Mouse (Mus musculus): Measurements from ENCODE around the gene Cox10. TPM values are rescaled to one million over a fixed set of nuclear protein-coding genes. Genes with fewer than 3 reads are reported as not detected.

Cox10 gene
- polyA plus RNA-seq, 1 experiment: 32.9 TPM

DNA sequence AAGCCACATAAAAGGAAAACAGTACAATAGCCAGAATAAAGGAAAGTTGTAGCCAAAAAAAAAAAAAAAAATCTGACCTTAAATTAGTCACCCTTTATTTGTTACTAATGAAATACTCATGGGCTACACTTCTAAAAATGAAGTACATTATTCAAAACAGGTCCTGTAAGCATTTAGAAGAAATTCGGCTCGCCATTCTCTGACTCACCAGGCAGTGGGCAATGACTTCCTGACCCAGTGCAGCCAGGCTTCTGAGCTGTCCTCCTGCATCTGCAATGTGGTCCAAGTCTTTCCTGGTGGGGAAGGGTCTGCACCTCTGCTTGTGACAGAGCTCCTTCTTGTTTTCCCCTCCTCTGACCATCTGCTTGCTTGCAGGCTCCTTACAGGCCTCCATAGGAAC is 13.3 kb downstream of the Cox10 start:
- no peaks in the 10 kb centered on the region for H3K4me1 ChIP-seq (ENCODE audit: control insufficient read depth, insufficient read depth, insufficient read length, low read length)
- H3K27ac ChIP-seq (replicated peaks; ENCODE audit: low read depth, low read length): no peak overlapping the region
- H3K4me3 ChIP-seq (ENCODE audit: insufficient read depth, low read depth, low read length): no peak overlapping the region

DNA sequence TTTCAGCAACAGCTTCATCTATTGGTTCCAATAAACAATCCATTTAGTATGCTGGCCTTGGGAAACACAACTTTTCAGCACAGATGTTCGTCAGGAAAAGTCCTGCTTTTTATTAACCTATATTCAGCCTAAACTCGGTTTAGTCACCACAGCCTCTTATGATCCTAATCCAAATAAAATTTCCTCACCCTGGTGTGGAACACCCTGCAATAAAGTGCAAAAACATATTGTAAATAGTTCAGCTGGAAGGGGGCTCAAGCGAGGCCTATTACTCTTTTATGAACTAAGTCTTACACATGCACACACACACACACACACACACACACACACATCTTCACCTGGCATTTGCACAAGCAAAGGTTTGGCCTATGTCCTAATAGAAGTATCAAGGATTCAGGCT is 16.1 kb downstream of the Cox10 start:
- H3K4me1 ChIP-seq (ENCODE audit: control insufficient read depth, insufficient read depth, insufficient read length, low read length): no peaks in the 10 kb centered on the region
- H3K4me3 ChIP-seq (ENCODE audit: insufficient read depth, low read depth, low read length): no peak overlapping the region
- H3K27ac ChIP-seq (replicated peaks; ENCODE audit: low read depth, low read length): no peak overlapping the region

DNA sequence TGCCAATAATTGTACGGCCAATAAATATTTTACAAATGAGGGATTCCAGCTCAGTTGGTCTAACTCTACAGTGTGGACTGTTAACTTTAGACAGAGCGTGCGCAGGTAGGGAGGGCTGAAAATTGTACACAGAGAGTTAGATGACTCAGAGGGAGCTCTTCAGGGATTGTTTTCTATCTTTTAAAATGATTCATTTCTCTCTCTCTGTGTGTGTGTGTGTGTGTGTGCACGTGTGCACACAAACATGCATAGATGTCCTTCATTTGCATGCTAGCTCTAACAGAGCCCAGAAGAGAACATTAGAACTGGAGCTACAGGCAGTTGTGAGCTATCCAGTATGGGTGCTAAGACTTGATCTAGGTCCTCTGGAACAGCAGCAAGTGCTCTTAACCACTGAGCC is 17.0 kb downstream of the Cox10 start:
- H3K4me1 ChIP-seq (ENCODE audit: control insufficient read depth, insufficient read depth, insufficient read length, low read length): no peaks in the 10 kb centered on the region
- H3K27ac ChIP-seq (replicated peaks; ENCODE audit: low read depth, low read length): no peak overlapping the region
- no peak overlapping the region for H3K4me3 ChIP-seq (ENCODE audit: insufficient read depth, low read depth, low read length)

DNA sequence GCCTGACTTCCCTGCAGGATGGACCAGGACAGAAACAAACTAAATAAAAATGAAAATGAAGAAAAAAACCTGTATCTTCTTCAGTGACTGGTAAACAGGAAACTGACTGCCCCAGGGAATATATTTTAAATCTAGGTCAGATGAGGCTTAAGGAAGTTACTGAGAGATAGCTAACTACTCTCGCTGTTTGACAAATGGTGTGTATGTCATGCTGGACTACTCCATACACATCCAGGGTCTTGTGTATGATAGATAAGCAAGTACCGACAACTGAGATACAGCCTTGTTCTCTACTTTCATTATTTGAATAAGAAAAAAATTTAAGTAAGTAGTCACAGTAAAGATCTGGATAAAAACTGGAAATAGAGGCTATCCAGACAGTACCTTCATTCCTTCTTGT is 20.0 kb downstream of the Cox10 start:
- Histone ChIP-seq H3K27ac (replicated peaks; ENCODE audit: low read depth, low read length) (peak overlapping the region; percentile 20; the same call in 1 of the 2 replicates), H3K4me3 (ENCODE audit: insufficient read depth, low read depth, low read length) (no peak overlapping the region), H3K4me1 (ENCODE audit: control insufficient read depth, insufficient read depth, insufficient read length, low read length) (no peaks in the 10 kb centered on the region)

DNA sequence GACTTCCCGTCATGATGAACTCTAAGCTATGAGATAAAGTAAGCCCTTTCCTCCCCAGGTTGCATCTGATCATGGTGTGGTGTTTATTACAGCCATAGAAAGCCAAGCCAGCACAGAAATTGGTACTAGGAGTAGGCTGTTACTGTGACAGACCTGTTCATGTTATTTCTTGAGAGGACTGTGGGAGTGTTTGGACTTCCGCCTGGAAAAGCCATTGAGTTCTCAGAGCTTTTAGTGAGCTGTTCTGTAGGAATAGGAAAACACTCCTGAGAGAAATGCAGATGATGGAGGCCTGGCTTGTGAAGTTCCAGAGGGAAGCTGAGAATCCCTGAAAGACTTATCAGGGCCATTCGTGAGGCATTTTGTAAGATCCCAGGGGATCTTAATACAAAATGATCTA is 20.8 kb downstream of the Cox10 start:
- Histone ChIP-seq H3K4me1 (ENCODE audit: control insufficient read depth, insufficient read depth, insufficient read length, low read length) (no peaks in the 10 kb centered on the region), H3K27ac (replicated peaks; ENCODE audit: low read depth, low read length) (no peak overlapping the region), H3K4me3 (ENCODE audit: insufficient read depth, low read depth, low read length) (no peak overlapping the region)

DNA sequence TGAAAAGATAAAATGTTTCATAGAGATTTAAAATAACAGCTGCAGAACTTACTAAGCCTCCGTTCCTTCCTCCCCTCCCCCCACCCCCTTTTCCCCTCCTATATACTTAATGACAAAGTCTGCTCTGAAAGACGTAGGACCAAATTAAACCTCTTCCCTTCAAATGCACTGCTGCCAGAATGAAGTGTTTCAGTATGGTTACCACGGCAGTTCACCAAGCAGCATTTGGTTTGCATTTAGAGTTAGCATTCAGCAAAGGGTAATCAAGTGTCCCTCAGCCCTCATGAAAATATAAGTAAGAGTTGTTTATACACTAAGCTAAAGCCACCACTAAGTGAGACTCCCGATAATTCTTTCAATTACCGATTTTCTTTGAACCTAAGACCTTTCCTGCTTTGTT is 25.9 kb downstream of the Cox10 start:
- no peak overlapping the region for H3K27ac ChIP-seq (replicated peaks; ENCODE audit: low read depth, low read length)
- no peak overlapping the region for H3K4me3 ChIP-seq (ENCODE audit: insufficient read depth, low read depth, low read length)
- H3K4me1 ChIP-seq (ENCODE audit: control insufficient read depth, insufficient read depth, insufficient read length, low read length): no peaks in the 10 kb centered on the region

DNA sequence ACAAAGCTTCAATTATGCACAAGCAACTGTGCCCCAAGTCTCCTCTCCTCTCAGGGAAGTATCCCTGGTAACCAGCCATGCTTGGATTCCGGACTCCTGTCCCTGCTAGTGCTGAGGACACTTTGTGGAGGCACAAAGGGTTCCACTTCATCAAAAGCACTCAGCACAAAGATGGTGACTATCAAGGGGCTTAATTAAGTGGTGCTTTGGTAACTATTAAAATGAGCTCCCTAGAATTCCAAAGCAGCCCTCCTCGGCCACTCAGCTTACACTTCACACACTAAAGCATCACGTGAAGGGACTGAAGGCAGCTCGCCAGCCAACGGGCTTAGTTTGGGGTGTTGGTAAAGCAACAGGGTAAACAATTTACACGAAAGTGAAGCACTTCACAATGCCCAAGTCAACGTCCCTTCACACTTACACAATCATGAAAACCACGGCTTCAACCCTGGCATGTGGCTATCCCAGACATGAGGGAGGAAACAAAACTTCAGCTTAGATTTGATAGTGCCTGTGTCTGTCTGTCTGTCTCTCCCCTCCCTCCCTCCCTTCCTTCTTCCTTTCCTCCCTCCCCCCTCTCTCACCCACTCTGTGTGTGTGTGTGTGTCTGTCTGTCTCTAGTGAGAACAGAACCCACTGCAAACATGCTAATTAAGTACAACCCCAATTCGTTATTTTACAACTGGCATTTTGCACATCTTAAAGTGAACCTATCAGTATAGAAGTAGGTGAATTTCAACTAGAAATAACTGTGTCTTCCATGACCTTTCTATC is 27.9 kb downstream of the Cox10 start:
- no peaks in the 10 kb centered on the region for H3K4me1 ChIP-seq (ENCODE audit: control insufficient read depth, insufficient read depth, insufficient read length, low read length)
- H3K27ac ChIP-seq (replicated peaks; ENCODE audit: low read depth, low read length): no peak overlapping the region
- H3K4me3 ChIP-seq (ENCODE audit: insufficient read depth, low read depth, low read length): no peak overlapping the region

DNA sequence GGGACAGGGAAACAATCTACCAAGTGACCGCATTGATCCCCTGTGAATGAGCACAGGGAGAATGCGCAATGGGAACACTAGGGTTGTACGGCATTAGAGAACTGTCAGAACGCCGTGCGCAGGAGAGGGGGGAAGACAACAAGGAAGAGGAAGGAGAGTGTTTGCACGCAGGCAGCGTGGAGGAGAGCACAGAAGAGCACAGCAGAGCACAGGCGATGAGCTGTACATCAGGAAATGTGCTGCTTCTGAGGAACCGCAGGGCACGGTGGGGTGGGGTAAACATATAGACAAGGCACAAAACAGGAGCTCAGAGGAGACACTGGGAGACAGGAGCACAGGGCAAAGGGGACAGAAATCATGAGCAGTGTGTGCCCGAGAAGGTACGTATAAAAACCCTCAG is 31.8 kb downstream of the Cox10 start:
- no peak overlapping the region for H3K27ac ChIP-seq (replicated peaks; ENCODE audit: low read depth, low read length)
- peaks cover 2% of the 10 kb centered on the region; the same call in 1 of the 2 replicates for H3K4me1 ChIP-seq (ENCODE audit: control insufficient read depth, insufficient read depth, insufficient read length, low read length)
- no peak overlapping the region for H3K4me3 ChIP-seq (ENCODE audit: insufficient read depth, low read depth, low read length)

DNA sequence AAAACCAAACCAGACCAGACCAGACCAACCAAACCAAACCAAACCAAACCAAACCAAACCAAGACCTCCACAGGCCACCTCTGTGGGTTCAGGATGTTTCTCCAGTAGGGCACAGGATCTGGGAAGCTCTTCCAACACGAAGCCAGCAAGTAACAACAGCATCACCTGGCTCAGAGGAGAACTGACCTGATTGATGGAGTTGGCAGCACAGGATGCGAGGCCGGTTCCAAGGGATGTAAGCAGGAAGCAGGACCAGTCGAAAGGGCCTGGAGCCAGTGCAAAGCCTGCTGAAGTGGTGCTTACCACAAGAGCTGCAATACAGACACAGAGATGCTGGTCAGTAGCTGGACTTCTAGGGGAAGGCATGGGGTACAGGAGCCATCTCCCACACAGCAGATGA is 34.2 kb downstream of the Cox10 start:
- H3K4me1 ChIP-seq (ENCODE audit: control insufficient read depth, insufficient read depth, insufficient read length, low read length): peaks cover 2% of the 10 kb centered on the region; the same call in 1 of the 2 replicates
- H3K27ac ChIP-seq (replicated peaks; ENCODE audit: low read depth, low read length): no peak overlapping the region
- no peak overlapping the region for H3K4me3 ChIP-seq (ENCODE audit: insufficient read depth, low read depth, low read length)

DNA sequence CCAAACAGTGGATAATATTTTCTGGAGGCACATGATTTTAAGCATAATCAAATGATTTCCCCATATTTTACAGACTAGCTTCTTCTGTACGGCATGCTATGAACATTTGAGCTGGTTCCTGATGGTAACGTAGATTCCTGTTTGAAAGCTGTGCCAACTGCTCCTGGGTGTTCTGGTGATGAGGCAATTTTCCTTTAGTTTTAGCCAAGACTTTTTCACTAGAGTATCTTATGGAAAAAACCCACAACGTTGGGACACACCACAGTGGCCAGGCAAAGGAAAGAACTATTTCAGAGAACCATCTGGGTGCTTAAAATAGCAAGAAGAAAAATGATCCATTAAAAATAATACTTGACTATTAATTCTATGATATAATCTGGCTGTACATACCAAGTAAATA is 35.2 kb downstream of the Cox10 start:
- H3K4me1 ChIP-seq (ENCODE audit: control insufficient read depth, insufficient read depth, insufficient read length, low read length): peaks cover 2% of the 10 kb centered on the region; the same call in 1 of the 2 replicates
- no peak overlapping the region for H3K4me3 ChIP-seq (ENCODE audit: insufficient read depth, low read depth, low read length)
- H3K27ac ChIP-seq (replicated peaks; ENCODE audit: low read depth, low read length): no peak overlapping the region

DNA sequence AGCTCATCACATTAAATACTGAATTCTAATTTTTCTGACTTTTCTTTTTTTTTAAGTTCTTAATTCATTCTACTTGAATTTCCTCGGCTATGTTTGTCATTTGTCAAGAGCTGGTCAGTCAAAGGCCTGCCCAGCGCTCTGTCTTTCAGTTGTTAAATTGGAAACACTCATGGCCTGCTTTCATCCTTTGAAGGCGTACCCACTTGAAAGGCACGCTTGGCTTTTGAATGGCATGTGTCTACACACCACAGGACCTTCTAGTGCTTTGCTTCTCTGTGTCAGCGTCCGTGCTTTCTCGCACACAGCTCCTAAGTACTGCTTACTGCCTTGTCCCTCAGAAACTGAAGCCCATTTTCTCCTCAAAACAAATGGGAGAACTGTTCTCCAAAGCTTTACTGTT is 38.0 kb downstream of the Cox10 start:
- Histone ChIP-seq H3K4me3 (ENCODE audit: insufficient read depth, low read depth, low read length) (no peak overlapping the region), H3K4me1 (ENCODE audit: control insufficient read depth, insufficient read depth, insufficient read length, low read length) (peaks cover 5% of the 10 kb centered on the region; the same call in 1 of the 2 replicates), H3K27ac (replicated peaks; ENCODE audit: low read depth, low read length) (no peak overlapping the region)

DNA sequence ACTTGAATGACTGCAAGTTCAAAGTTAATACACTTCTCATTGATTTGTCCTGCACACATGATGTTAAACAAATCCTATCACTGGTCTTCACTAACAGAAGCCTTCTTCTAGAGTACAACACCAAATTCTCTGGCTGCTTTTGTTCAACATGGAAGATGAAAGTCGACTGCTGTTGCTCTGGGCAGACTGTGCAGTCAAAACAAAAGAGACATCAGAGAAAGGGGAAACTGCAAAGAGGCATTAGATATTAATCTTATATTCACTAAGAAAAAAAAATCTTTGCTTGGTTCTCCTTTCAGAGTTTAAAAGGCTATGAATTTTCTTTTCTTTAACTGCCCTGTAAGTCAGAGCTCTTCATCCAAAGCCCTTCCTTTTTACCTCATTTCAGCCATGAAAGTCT is 39.7 kb downstream of the Cox10 start:
- H3K4me3 ChIP-seq (ENCODE audit: insufficient read depth, low read depth, low read length): no peak overlapping the region

DNA sequence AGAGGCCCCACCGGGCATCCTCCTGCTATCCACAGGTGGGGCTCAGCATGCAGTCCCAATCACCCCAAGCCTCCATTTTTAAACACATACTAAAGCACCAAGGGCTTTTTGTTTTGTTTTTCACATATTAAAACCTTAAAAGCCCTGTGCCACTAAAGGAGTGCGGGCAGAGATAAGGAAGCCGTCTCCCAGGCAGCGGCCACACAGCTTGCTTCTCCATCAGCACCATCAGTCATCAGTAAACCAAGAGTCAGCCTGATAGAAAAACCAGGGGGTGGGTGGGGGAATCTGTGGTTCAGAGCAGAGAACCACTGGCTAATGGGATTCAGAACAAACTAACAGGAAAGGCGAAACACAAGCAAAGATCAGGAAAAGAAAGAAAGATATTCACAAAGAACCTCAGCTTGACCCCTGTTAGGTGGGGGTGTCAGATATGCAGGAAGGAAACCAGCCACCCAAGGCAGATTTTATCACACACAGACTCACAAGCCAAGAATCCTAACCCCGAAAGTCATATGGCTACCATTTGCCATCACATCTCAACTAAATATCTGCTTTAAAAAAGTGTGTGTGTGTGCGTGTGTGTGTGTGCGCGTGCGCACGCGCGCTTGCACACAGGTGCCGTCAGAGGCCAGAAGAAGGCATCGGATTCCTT is 41.7 kb downstream of the Cox10 start:
- no peak overlapping the region for H3K4me3 ChIP-seq (ENCODE audit: insufficient read depth, low read depth, low read length)
- peaks cover 11% of the 10 kb centered on the region for H3K4me1 ChIP-seq (ENCODE audit: control insufficient read depth, insufficient read depth, insufficient read length, low read length)
- no peak overlapping the region for H3K27ac ChIP-seq (replicated peaks; ENCODE audit: low read depth, low read length)

More for the DNA sequence above, 39.7 kb downstream of the Cox10 start:
- no peak overlapping the region for H3K27ac ChIP-seq (replicated peaks; ENCODE audit: low read depth, low read length)
- H3K4me1 ChIP-seq (ENCODE audit: control insufficient read depth, insufficient read depth, insufficient read length, low read length): peaks cover 11% of the 10 kb centered on the region

DNA sequence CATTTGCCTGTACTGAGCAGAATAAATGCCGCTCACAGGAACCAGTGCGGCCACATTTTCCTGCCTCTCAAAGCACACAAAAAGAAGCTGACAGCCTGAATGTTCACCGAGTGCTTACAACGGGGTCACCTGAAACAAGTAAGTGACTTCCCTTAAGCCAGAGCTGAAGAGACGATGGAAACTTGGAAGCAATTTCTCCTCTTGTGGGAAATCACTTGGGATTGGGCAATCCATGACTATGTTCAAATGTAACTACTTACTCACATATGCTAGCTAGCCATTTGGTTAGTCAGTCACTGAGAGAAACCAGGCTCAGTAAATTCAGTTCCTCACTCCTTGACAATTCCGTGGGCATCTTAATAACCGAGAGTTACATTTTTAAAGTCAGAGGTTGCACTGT is 43.0 kb downstream of the Cox10 start:
- H3K4me1 ChIP-seq (ENCODE audit: control insufficient read depth, insufficient read depth, insufficient read length, low read length): peaks cover 11% of the 10 kb centered on the region
- H3K27ac ChIP-seq (replicated peaks; ENCODE audit: low read depth, low read length): no peak overlapping the region
- no peak overlapping the region for H3K4me3 ChIP-seq (ENCODE audit: insufficient read depth, low read depth, low read length)

DNA sequence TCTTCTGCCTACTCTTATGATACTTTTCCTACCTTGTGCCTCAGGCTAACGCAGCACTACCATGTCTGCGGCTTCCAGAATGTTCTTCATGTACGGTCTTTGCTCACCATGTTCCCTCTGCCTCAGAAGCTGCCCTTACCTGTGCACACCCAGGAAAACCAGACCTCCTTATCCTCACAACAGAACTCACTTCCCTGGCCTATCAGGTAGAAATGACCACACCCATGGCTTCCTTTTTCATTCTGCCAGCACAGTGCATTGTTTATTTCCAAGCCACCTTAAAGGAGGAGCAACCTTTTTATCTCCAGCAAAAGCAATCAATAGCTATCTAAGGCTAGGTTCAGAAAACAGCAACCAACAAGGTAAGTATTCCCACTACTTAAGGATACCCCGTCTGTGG is 43.6 kb downstream of the Cox10 start:
- Histone ChIP-seq H3K4me1 (ENCODE audit: control insufficient read depth, insufficient read depth, insufficient read length, low read length) (peaks cover 11% of the 10 kb centered on the region), H3K27ac (replicated peaks; ENCODE audit: low read depth, low read length) (no peak overlapping the region), H3K4me3 (ENCODE audit: insufficient read depth, low read depth, low read length) (no peak overlapping the region)

DNA sequence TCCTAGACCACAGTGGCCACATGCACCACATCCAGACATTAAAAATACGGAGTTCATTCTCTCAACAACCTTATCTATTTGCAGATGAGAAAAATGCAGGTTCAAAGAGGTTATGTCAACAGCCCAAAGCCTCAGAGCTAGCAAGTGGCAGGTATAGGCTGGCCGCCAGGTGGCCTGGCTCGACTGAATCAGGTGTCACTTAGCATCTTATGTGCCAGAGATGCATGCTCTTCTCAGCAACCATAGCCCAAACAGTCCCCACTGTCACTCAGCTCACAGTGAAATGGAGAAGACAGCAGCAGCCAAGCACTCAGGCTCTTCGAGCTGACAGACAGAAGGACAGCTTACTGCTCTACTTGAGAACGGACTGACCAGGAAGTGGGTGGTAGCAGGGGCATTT is 44.6 kb downstream of the Cox10 start:
- Histone ChIP-seq H3K27ac (replicated peaks; ENCODE audit: low read depth, low read length) (no peak overlapping the region), H3K4me1 (ENCODE audit: control insufficient read depth, insufficient read depth, insufficient read length, low read length) (peaks cover 11% of the 10 kb centered on the region), H3K4me3 (ENCODE audit: insufficient read depth, low read depth, low read length) (no peak overlapping the region)

Data from brown adipose tissue, adult 24 weeks (tissue).